Mouse (Mus musculus): Measurements from ENCODE around the gene Cbs.

Cbs gene

DNA sequence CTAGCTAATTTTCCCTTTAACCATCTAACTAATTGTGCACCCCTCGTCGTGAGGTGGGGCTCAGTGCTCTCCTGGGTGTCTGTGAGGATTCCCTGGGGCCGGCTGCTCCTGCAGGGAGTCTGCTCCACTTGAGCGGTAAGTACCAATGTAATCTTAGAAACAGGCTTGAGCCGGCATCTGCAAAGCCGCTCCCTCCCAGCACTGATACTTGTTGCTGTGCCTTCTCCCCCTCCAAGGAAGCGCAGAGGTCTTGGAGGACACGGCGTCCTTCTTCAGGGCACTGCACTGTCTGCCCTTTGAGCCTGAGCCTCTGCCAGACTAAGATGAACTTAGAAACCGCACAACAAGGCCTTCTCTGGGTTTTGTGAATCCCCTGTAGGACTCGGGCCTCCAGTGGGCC, 46.2 kb downstream of the Cbs start:
- DNase-seq (ENCODE audit: extremely low spot score), result no peak

GRCm38 (mm10) chr17:31588726-31589125, 48.3 kb downstream of the Cbs start:
- DNase-seq (ENCODE audit: extremely low spot score), result no peak

- no peak for DNase-seq (ENCODE audit: extremely low spot score)
These were observed 48.9 kb downstream of the Cbs start for GRCm38 (mm10) chr17:31588115-31588514.

GRCm38 (mm10) chr17:31583781-31584180, 53.3 kb downstream of the Cbs start:
- DNase-seq (ENCODE audit: extremely low spot score), result no peak

GRCm38 (mm10) chr17:31583185-31583584, 53.9 kb downstream of the Cbs start:
- DNase-seq (ENCODE audit: extremely low spot score), result no peak

DNA sequence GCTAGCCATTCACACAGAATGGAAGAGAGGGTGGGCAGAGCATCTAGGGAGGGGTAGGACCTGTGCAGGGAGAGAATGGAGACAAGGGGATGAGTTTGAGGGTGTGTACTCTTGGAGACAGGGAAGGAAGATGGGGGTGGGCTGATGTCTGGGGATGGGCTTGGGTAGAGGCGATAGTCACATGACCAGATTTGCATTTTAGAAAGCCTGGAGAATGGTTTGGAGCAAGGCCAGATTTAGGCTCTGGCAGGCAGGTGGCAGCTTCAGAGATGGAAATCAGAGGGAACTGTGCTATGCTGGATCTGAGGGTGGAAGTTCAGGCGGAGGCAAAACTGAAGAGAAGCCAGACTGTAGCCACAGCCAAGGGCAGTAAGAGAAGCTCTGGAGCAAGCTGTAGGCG, 56.7 kb downstream of the Cbs start:
- DNase-seq (ENCODE audit: extremely low spot score), result no peak

DNA sequence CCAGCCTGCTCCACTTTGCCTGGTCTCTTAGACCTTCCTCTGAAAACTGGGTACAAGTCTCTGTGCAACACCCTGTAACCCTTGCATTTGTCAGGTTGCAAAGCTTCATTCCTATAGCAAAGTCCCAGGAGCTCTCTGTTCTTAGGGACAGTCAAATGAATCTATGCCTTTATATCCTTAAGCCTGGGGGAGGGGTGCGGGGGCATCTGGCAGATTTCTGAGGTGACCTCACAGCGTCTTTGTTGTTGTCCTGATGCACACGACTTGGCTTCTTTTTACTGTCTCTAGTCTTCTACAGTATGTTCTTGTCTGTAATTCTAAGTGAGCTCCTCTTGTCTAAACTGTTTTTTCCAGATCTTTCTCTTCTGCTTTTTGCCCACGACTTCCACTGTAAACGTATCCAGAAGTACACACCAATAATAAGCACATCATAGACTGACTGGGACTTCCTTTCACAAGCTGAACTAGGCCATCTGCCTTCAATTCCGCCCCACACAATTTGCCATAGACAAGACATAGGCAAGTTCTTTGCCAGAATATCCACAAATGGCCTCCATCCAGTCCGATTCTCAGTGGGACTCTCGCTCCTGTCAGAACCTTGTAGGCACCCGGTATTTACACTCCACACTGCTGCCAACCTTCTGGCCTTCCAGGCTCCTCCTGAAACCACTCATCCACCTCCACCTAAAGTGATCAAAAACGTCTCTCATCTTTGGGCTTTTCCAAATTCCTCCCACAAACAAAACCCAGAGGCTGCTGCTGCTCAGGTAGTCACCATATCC, 60.5 kb downstream of the Cbs start:
- no peak for DNase-seq (ENCODE audit: extremely low spot score)

GRCm38 (mm10) chr17:31574662-31575061, 62.4 kb downstream of the Cbs start:
- no peak for DNase-seq (ENCODE audit: extremely low spot score)

- no peak for DNase-seq (ENCODE audit: extremely low spot score)
These were observed 65.3 kb downstream of the Cbs start for GRCm38 (mm10) chr17:31571689-31572088.

GRCm38 (mm10) chr17:31570321-31570925, 66.6 kb downstream of the Cbs start:
- peak; percentile 39 for DNase-seq (ENCODE audit: extremely low spot score)

DNA sequence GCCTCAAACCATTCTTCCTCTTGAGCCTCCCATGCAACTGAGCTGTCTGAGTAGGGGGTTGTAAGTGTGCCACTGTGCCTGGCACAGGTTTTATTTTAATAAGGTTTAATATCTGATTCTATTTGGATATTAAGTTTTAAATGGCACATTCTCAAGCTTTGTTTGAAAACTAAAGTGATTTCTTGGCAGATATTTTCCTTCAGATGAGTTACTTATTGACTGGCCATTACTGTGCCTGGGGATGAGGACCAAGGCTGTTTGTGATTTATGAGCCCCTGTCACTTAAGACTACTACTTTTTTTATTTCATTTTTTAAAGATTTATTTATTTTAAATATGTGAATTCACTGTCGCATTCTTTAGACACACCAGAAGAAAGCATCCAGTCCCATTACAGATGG, 67.3 kb downstream of the Cbs start:
- DNase-seq (ENCODE audit: extremely low spot score), result no peak

DNA sequence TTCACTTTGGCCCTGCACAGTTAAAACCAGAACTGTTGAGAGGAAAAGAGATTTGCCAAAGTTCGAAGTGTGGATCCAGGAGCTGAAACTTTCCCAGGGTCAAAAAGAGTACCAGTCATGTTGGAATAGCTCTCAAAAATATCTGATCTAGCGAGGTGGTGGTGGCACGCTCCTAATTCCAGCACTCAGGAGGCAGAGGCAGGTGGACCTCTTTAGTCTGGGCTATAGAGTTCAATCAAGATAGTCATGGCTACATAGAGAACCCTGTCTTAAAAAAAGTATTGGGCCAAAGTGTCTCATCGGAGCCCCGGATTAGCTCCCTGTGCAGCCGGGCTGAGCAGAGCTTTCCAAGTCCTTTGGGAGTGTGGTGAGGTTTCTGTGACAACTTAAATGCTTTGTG, 70.8 kb downstream of the Cbs start:
- no peak for DNase-seq (ENCODE audit: extremely low spot score)

DNA sequence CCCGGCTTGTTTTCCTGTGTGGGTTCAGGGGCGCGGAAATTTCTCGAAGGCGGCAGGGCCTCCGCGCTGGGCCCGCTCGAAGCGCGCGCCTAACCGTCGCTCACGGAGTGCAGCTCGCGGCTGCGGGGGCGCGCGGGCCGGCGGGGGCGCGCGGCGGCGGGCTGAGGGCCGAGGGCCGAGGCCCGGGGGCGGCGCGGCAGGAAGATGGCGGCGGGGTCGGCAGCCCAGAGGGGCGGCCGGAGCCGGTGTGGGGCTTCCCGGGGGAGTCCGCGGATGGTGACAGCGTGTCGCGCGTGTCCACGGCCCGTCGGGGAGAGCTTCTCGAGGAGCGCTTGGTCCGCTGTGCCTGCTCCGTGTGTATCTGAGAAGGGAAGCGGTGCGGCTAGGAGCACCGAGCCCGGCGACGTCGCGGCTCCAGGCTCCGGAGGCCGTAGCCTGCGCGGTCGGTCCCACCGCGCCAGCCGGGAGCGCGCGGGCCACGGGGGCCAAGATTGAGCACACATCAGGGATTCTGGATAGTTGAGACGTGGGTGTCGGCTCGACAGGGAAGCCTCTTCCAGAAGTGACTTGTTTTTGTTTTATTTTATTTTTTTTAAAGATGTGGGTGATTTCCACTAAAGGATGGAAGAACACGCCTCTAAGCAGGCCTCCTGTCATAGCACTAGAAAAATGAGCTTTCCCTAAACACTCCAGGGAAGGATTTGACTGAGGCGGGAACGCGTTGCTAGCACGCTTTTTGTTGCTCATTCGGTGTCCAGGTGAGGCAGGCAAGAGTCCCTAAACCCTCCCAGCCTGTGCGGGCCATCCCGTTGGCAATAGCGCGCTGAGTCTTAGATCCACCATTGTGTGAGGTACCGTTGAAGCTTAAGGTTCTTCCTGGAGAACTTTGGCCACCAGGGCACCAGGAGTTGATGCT, 71.6 kb downstream of the Cbs start:
- no peak for DNase-seq (ENCODE audit: extremely low spot score)

- no peak for DNase-seq (ENCODE audit: extremely low spot score)
These were observed 72.2 kb downstream of the Cbs start for GRCm38 (mm10) chr17:31564858-31565140.

GRCm38 (mm10) chr17:31564015-31564857, 72.8 kb downstream of the Cbs start, which contains the start of gene Pknox1:
TSS of gene Pknox1 (plus strand) at chr17:31564734.
- DNase-seq (ENCODE audit: extremely low spot score), result peak; percentile 98

DNA sequence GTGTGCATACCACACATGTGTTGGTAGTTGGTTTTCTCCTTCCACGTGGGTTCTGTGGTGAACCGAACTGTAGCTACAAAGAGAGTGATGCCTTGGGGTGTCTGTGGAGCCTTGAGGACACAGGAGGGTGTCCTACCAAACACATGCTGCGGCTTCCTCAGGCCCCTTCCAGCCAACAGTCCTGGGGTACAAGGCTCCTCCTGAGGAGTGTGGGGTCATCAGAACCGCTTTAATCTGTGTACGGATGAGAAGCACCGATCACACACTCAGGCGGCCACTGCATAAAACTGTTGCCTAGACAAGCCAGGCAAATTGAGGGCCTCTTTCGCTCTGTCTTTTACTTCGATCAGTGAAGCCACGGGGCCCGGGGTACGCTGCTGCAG, 73.4 kb downstream of the Cbs start:
- peak; percentile 58 for DNase-seq (ENCODE audit: extremely low spot score)

- DNase-seq (ENCODE audit: extremely low spot score), result no peak
These were observed 77.8 kb downstream of the Cbs start for GRCm38 (mm10) chr17:31559021-31559789.

All from embryo, embryonic 9.5 days (tissue).